Mouse (Mus musculus) cerebellum, adult 9-10 months (tissue): Measurements from ENCODE around the gene Tns3.

Experiments
- DNase-seq: peaks from one replicate; pipeline ENCODE4 v3.0.0; 2022

Tns3 gene

GRCm38 (mm10) chr11:8664393-8664743 is at the start of gene Tns3:
Gene Tns3, minus strand, starts transcription at chr11:8664535.
- DNase-seq: no peak

GRCm38 (mm10) chr11:8706246-8707041 is 42.1 kb upstream of the Tns3 start:
- DNase-seq: no peak

- no peak for DNase-seq
Measured at GRCm38 (mm10) chr11:8705156-8705555, 40.8 kb upstream of the Tns3 start.

GRCm38 (mm10) chr11:8703876-8704275 is 39.5 kb upstream of the Tns3 start:
- DNase-seq: no peak

- no peak for DNase-seq
Measured at GRCm38 (mm10) chr11:8702532-8702886, 38.2 kb upstream of the Tns3 start.

- no peak for DNase-seq
Measured at GRCm38 (mm10) chr11:8701845-8702531, 37.7 kb upstream of the Tns3 start.

- DNase-seq: no peak
Measured at GRCm38 (mm10) chr11:8701400-8701799, 37.1 kb upstream of the Tns3 start.

GRCm38 (mm10) chr11:8700641-8701221 is 36.4 kb upstream of the Tns3 start:
- no peak for DNase-seq

- no peak for DNase-seq
Measured at GRCm38 (mm10) chr11:8699777-8700176, 35.4 kb upstream of the Tns3 start.

- no peak for DNase-seq
Measured at GRCm38 (mm10) chr11:8697670-8698069, 33.3 kb upstream of the Tns3 start.

GRCm38 (mm10) chr11:8694096-8694495 is 29.8 kb upstream of the Tns3 start:
- DNase-seq: no peak

- no peak for DNase-seq
Measured at GRCm38 (mm10) chr11:8692536-8693471, 28.5 kb upstream of the Tns3 start.

- no peak for DNase-seq
Measured at GRCm38 (mm10) chr11:8692162-8692535, 27.8 kb upstream of the Tns3 start.

GRCm38 (mm10) chr11:8691605-8692004 is 27.3 kb upstream of the Tns3 start:
- DNase-seq: no peak

GRCm38 (mm10) chr11:8690633-8691032 is 26.3 kb upstream of the Tns3 start:
- DNase-seq: no peak

GRCm38 (mm10) chr11:8689515-8689914 is 25.2 kb upstream of the Tns3 start:
- no peak for DNase-seq

- no peak for DNase-seq
Measured at GRCm38 (mm10) chr11:8688907-8689306, 24.6 kb upstream of the Tns3 start.

- DNase-seq: no peak
Measured at GRCm38 (mm10) chr11:8686501-8686900, 22.2 kb upstream of the Tns3 start.

- no peak for DNase-seq
Measured at GRCm38 (mm10) chr11:8686061-8686460, 21.7 kb upstream of the Tns3 start.

GRCm38 (mm10) chr11:8685195-8685594 is 20.9 kb upstream of the Tns3 start:
- no peak for DNase-seq

- no peak for DNase-seq
Measured at GRCm38 (mm10) chr11:8684262-8684661, 19.9 kb upstream of the Tns3 start.

GRCm38 (mm10) chr11:8681356-8681755 is 17.0 kb upstream of the Tns3 start:
- no peak for DNase-seq

GRCm38 (mm10) chr11:8680650-8681049 is 16.3 kb upstream of the Tns3 start:
- no peak for DNase-seq
